Mouse (Mus musculus) hindbrain, embryonic 16.5 days (tissue): ENCODE data around the gene Kap. TPM values are rescaled to one million over a fixed set of nuclear protein-coding genes. Genes with fewer than 3 reads are reported as not detected.

Experiments
- ATAC-seq: fragments of 200-750 bp; cut with Nextera tagmentation; 2 replicates; pipeline ENCODE4 v1.8.0; 2017; ENCODE audit warnings: moderate TSS enrichment, moderate library complexity
- H3K27ac ChIP-seq: fragments of 300-500 bp; sonication (generic); 2 replicates; pipeline ENCODE4 v1.5.1; 2014; ENCODE audit warnings: low read depth, mild to moderate bottlenecking, control low read depth, low read length, moderate library complexity
- H3K27me3 ChIP-seq: fragments of 300-500 bp; sonication (generic); replicated peaks from 2 replicates; pipeline ENCODE4 v1.6.1; 2014; ENCODE audit warnings: low read length; ENCODE audit not compliant: control insufficient read depth, insufficient read depth
- H3K36me3 ChIP-seq: fragments of 300-500 bp; sonication (generic); 2 replicates; pipeline ENCODE4 v1.6.1; 2014; ENCODE audit warnings: mild to moderate bottlenecking, low read length, moderate library complexity, mixed read lengths; ENCODE audit not compliant: control insufficient read depth, insufficient read depth
- H3K4me1 ChIP-seq: fragments of 300-500 bp; sonication (generic); 2 replicates; pipeline ENCODE4 v1.6.1; 2014; ENCODE audit warnings: low read depth, low read length; ENCODE audit not compliant: control insufficient read depth, insufficient read depth
- H3K4me2 ChIP-seq: fragments of 300-500 bp; sonication (generic); 2 replicates; pipeline ENCODE4 v1.6.1; 2014; ENCODE audit warnings: mild to moderate bottlenecking, low read length, control low read depth, moderate library complexity
- H3K4me3 ChIP-seq: fragments of 300-500 bp; sonication (generic); 2 replicates; pipeline ENCODE4 v1.5.1; 2014; ENCODE audit warnings: mild to moderate bottlenecking, low read length, control low read depth, moderate library complexity
- H3K9ac ChIP-seq: fragments of 300-500 bp; sonication (generic); 2 replicates; pipeline ENCODE4 v1.6.1; 2014; ENCODE audit warnings: low read depth, mild to moderate bottlenecking, control low read depth, low read length, moderate library complexity
- H3K9me3 ChIP-seq: fragments of 300-500 bp; sonication (generic); 2 replicates; pipeline ENCODE4 v1.6.1; 2014; ENCODE audit warnings: mild to moderate bottlenecking, low read length, moderate library complexity; ENCODE audit not compliant: control insufficient read depth
- WGBS: fragments of 180-500 bp; shearing (Covaris S2); extraction: QIAGEN DNeasy Blood & Tissue Kit; methylation state at CpG from one replicate; pipeline ENCODE4 v1.1.7; 2014; 5-methylcytosine and 5-hydroxymethylcytosine counted together
- polyA plus RNA-seq: library from polyadenylated mRNA; unstranded; fragments of >200 nt; fragmentation: Nextera tagmentation; extraction: Ambion mirVana; gene quantifications from 2 replicates; pipeline ENCODE4 v1.2.1, GENCODE M21; 2015

Gene Kap
- polyA plus RNA-seq: not detected in 2 replicates

DNA sequence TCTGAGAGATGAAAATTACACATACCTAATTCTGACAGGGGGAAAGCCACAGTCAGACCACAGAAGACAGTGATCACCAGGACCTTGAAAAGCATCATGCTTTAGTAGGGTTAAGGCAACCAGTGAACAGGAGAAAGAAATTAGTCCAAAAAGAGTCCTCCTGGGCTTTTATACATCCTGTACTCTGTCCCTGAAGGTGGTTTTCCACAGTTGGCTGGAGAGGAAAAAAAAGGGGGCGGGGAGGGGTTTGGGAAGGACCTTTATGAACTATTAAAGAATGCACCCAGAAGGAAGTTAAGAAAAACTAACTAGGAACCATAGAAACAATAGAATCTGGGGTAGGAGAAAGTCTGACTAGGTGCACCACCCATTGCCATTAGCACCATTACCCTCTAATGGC lies at the start of gene Kap:
TSS of gene Kap (minus strand) at position 237 of the 400 bp plus-strand sequence.
- ATAC-seq: no peak

DNA sequence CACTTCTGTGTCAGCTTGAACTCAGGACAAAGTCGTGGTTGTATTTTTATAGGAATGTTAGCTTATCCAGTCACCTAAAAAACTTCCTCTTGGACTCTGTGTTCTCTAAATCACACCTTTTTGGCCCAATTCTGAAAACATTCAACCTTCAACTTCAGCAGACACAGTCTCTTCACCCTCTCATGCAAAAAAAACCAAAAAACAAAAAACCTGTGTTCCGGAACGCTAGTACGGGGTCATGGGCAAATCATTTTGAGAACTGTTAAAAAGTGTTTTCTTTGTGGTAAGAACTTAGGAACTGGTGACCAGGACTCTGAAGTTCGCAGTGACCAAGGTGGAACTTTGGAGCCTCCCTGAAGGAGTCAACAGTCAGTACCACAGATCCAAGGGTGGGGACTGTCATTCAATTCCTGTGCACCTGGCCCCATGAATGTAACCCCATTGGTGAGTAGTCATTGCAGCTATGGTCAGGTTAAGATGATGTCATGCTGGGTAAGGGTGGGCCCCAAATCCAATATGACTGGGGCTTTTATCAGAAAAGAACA lies 32.4 kb upstream of the Kap start:
- Histone ChIP-seq H3K36me3 (no peaks in the 10 kb centered on the region), H3K9me3 (no peaks in the 10 kb centered on the region), H3K27me3 (no peaks in the 10 kb centered on the region), H3K4me1 (no peaks in the 10 kb centered on the region), H3K4me3 (no peak overlapping the region), H3K4me2 (no peak overlapping the region), H3K9ac (no peak overlapping the region), H3K27ac (no peak overlapping the region)
- 90% methylated on average over 5 of the region's 5 CpGs for WGBS
- no peak for ATAC-seq

More for the DNA sequence above, at the start of gene Kap:
- no peak within 1 kb of the TSS for H3K9ac ChIP-seq
- 93% methylated on average over 1 of the region's 1 CpGs for WGBS
- no peak within 1 kb of the TSS for H3K4me3 ChIP-seq
- H3K27me3 ChIP-seq: no peaks in the 10 kb centered on the region
- H3K9me3 ChIP-seq: no peaks in the 10 kb centered on the region
- no peaks in the 10 kb centered on the region for H3K36me3 ChIP-seq
- H3K4me1 ChIP-seq: no peaks in the 10 kb centered on the region
- no peak within 1 kb of the TSS for H3K4me2 ChIP-seq
- no peak within 1 kb of the TSS for H3K27ac ChIP-seq

DNA sequence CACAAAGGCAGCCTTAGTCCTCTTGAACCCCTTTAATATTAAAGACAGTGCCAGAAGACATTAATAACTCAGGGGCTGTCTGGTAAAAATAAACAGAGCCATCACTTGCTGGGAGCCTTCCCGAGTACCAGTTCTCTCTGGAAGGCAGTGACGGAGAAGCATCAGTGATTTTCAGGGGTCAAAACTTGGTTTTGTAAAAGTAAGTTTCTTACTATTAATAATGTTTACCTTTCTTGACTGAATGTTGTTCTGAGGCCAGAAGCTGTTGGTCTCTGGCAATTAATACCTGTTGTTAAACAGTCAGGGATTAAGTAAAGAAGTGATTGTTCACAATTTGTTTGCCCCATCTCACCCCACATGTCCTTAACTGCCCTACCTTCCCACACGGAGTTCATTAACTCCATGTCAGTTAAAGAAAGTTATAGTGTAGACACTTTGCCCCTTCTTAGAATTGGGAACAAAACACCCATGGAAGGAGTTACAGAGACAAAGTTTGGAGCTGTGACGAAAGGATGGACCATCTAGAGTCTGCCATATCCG lies 30.0 kb upstream of the Kap start:
- WGBS: 85% methylated on average over 5 of the region's 5 CpGs
- no peaks in the 10 kb centered on the region for H3K4me1 ChIP-seq
- H3K4me3 ChIP-seq: no peak overlapping the region
- H3K9ac ChIP-seq: no peak overlapping the region
- H3K27me3 ChIP-seq: no peaks in the 10 kb centered on the region
- H3K27ac ChIP-seq: no peak overlapping the region
- H3K36me3 ChIP-seq: no peaks in the 10 kb centered on the region
- no peak for ATAC-seq
- H3K9me3 ChIP-seq: no peaks in the 10 kb centered on the region
- no peak overlapping the region for H3K4me2 ChIP-seq

DNA sequence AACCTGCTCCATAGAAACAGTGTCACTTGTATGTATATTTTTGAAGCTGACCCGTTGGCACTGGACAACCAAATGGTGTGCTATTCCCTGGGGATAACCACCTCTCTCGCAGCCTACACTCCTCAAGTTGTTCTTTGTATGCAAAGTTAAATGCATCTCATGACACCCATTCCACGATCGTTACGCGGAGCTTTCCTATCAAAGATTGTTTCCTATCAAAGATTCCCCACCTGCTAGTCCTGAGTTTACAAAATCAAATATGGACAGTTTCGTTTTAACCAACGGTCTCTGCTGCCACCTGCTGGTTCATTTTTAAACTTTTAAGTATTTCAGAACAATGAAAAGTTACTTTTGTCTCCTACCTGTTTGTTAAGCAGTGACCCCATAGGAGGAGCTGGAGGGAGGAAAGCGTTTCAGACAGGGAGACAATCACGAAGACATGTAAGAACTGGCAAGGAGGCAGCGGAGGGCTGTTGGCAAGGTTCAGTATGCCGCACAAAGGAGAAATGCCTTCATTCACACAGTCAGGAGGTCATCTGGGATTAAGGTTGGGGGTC lies 22.4 kb upstream of the Kap start:
- 27% methylated on average over 12 of the region's 12 CpGs for WGBS
- H3K4me1 ChIP-seq: no peaks in the 10 kb centered on the region
- H3K9ac ChIP-seq: no peak overlapping the region
- H3K36me3 ChIP-seq: no peaks in the 10 kb centered on the region
- H3K27me3 ChIP-seq: no peaks in the 10 kb centered on the region
- no peak overlapping the region; the same call in 1 of the 2 replicates for H3K4me2 ChIP-seq
- H3K4me3 ChIP-seq: no peak overlapping the region
- no peaks in the 10 kb centered on the region for H3K9me3 ChIP-seq
- ATAC-seq: peak; percentile 50
- H3K27ac ChIP-seq: no peak overlapping the region

DNA sequence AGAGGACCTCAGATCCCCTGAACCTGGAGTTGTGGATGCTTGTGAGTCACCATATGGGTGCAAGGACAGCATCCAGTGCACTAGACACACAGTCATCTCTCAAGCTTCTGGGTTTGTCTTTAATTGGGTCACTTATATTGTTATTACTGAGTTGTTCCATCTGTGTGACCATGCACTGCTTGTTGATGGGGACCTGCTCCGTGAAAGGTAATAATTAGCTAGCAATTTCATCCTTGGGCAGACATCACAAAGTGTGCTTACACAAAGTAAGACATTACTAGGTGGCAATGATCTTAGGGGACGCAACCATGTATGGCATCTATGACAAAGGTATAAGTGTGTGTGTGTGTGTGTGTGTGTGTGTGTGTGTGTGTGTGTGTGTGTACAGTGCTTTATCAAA lies 19.1 kb upstream of the Kap start:
- Histone ChIP-seq H3K36me3 (no peaks in the 10 kb centered on the region), H3K27me3 (no peaks in the 10 kb centered on the region), H3K4me3 (no peak overlapping the region), H3K9ac (no peak overlapping the region), H3K9me3 (no peaks in the 10 kb centered on the region), H3K27ac (no peak overlapping the region), H3K4me1 (no peaks in the 10 kb centered on the region), H3K4me2 (no peak overlapping the region)
- WGBS: 81% methylated on average over 2 of the region's 2 CpGs
- no peak for ATAC-seq

DNA sequence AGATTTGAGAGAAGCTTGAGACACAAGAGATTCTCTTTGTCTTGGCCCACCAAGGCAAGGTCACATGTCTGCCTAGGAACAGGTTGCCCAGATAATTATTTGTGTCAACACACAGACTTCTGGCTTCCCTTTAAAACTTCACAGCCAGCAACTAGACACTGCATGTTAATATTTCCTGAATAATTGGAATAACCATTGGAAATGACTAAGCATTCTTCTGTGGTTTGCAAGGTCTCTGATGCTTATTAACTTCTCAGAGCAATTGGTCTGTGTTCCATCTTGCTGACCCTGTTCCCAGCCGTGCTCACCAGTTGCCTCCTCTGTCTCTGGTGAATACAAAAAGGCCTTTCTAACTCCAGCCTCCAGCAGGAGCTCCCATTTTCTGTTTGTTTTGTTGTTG lies 17.6 kb upstream of the Kap start:
- H3K9me3 ChIP-seq: no peaks in the 10 kb centered on the region
- no peaks in the 10 kb centered on the region for H3K4me1 ChIP-seq
- H3K9ac ChIP-seq: no peak overlapping the region
- H3K4me2 ChIP-seq: no peak overlapping the region
- no peak overlapping the region for H3K4me3 ChIP-seq
- WGBS: 85% methylated on average over 1 of the region's 1 CpGs
- no peaks in the 10 kb centered on the region for H3K27me3 ChIP-seq
- ATAC-seq: no peak
- no peak overlapping the region for H3K27ac ChIP-seq
- H3K36me3 ChIP-seq: no peaks in the 10 kb centered on the region

DNA sequence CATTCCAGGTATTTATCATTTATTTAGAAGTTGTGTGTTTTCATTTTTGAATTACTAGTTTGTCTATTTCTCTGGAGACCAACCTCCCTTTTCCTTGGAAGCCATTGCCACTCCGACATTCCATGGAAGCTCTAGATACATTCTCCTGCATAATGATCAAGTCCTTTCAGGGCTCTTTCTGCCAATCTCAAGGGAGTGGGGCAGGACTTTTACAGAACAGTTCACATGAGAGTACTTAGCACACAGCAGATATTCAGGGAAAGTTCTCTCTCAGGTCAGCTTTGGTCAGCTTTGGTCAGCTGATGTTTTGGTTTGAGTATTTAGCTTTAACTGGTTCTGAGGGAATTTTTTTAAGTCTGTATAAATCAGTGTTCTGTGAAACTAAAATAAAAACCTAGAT lies 14.8 kb upstream of the Kap start:
- Histone ChIP-seq H3K27ac (no peak overlapping the region), H3K4me3 (no peak overlapping the region), H3K4me1 (no peaks in the 10 kb centered on the region), H3K36me3 (no peaks in the 10 kb centered on the region), H3K9me3 (no peaks in the 10 kb centered on the region), H3K27me3 (no peaks in the 10 kb centered on the region), H3K4me2 (no peak overlapping the region), H3K9ac (no peak overlapping the region)
- 92% methylated on average over 1 of the region's 1 CpGs for WGBS
- ATAC-seq: no peak

DNA sequence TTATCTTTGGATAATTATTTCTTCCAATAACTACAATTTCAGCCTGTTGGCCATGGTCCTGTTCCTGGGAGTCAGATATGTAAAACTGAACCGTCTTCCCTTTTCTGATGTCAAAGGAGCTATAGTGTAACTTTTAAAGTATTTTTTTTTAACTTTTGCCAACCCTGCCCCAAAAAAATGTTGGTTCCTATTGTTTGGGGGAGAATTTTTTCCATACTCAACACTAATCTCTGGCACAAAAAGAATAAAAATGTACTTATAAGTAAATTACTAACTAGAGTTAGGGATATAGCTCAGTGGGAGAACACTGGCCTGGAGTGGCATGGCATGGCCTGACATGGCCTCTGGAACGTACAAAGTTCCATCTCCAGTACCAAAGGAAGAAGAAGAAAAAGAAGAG lies 2.3 kb upstream of the Kap start:
- ATAC-seq: no peak
- 90% methylated on average over 2 of the region's 2 CpGs for WGBS
- no peak overlapping the region for H3K27ac ChIP-seq
- no peaks in the 10 kb centered on the region for H3K9me3 ChIP-seq
- H3K27me3 ChIP-seq: no peaks in the 10 kb centered on the region
- H3K4me2 ChIP-seq: no peak overlapping the region
- no peaks in the 10 kb centered on the region for H3K36me3 ChIP-seq
- no peak overlapping the region for H3K9ac ChIP-seq
- no peaks in the 10 kb centered on the region for H3K4me1 ChIP-seq
- no peak overlapping the region for H3K4me3 ChIP-seq

DNA sequence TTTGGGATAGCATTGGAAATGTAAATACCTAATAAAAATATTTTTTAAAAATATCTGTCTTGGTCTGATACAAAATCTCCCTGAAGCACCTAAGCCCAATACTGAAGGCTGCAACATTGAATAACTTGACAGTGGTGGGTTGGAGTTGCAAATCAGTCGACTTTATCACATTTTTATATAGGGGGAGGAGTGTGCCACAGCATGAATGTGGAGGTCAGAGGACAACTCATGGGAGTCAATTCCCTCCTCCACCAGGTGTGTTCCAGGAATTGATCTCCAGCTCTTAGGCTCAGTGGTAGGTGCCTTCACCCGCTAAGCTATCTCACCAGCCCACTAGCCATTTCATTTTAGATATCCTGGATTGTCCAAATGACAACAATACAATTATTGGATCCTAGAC lies 4.2 kb downstream of the Kap start:
- Histone ChIP-seq H3K27me3 (no peaks in the 10 kb centered on the region), H3K4me1 (no peaks in the 10 kb centered on the region), H3K4me2 (no peak overlapping the region), H3K36me3 (no peaks in the 10 kb centered on the region), H3K9ac (no peak overlapping the region), H3K4me3 (no peak overlapping the region), H3K9me3 (no peaks in the 10 kb centered on the region), H3K27ac (no peak overlapping the region)
- WGBS: 83% methylated on average over 2 of the region's 2 CpGs
- no peak for ATAC-seq
